Mouse (Mus musculus): Measurements from ENCODE around the gene Rnf39. TPM values are rescaled to one million over a fixed set of nuclear protein-coding genes. Genes with fewer than 3 reads are reported as not detected.

Rnf39 gene
- polyA plus RNA-seq, 1 experiment from 2014 or later = 0.45 TPM

DNA sequence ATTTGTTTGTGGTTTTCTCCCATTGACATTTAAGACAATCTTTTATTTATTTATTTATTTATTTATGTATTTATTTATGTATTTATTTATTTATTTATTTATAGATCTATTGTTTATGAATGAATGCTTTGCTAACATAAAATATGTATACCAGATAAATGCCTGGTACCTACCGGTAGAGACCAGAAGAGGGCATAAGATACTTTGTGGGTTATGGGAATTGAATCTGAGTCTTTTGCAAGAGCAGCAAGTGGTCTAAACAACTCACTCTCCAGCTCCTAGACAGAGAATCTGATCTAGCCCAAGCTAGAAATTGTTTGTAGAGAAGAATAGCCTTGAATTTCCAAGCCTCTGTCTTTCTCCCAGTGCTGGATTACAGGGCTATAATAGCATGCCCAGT, 42.0 kb upstream of the Rnf39 start:
- H3K4me2 ChIP-seq (ENCODE audit: low read length) = no peak overlapping the region
- no peak overlapping the region for H3K4me3 ChIP-seq (ENCODE audit: control insufficient read depth in 1 of 2, insufficient read depth in 1 of 2, low read depth in 1 of 2, low read length in 2 of 2)
- no peaks in the 10 kb centered on the region for H3K36me3 ChIP-seq (ENCODE audit: control insufficient read depth, insufficient read depth, low read length)
- 19% methylated on average over 1 of the region's 1 CpGs for WGBS
- H3K27me3 ChIP-seq (ENCODE audit: control insufficient read depth, insufficient read depth, low read length) = no peaks in the 10 kb centered on the region
- no peaks in the 10 kb centered on the region for H3K4me1 ChIP-seq (ENCODE audit: control insufficient read depth in 2 of 2, insufficient read depth in 2 of 2, low read length in 2 of 2)
- H3K9me3 ChIP-seq (ENCODE audit: control insufficient read depth, low read length) = no peaks in the 10 kb centered on the region
- no peak for ATAC-seq (ENCODE audit: insufficient number of reproducible peaks, insufficient read depth, low FRiP score, low read depth)
- no peak overlapping the region for H3K9ac ChIP-seq (ENCODE audit: low read length)
- H3K27ac ChIP-seq (replicated peaks in 1 of 2; ENCODE audit: control insufficient read depth in 1 of 2, insufficient read depth in 1 of 2, low read depth in 2 of 2, low read length in 2 of 2) = no peak overlapping the region

DNA sequence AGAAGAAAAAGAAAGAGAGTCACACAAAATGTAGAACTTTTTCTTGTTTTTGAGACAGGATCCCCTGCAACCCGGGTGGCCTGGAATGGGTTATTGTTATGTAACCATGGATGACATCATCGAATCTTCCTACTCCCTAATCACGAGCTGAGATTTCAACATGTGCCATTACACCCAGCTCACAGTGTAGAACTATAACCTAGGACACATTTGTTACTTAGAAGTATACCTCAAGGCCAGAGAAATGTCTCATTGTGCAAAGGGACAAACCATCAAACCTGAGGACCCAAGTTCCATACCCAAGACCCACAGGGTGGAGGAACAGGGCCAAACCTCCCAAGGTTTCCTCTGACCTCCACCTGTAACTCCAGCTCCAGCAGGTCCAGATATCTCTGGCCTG, 39.1 kb upstream of the Rnf39 start:
- no peaks in the 10 kb centered on the region for H3K9me3 ChIP-seq (ENCODE audit: control insufficient read depth, low read length)
- no peaks in the 10 kb centered on the region for H3K36me3 ChIP-seq (ENCODE audit: control insufficient read depth, insufficient read depth, low read length)
- H3K27ac ChIP-seq (replicated peaks in 1 of 2; ENCODE audit: control insufficient read depth in 1 of 2, insufficient read depth in 1 of 2, low read depth in 2 of 2, low read length in 2 of 2) = no peak overlapping the region
- no peak for ATAC-seq (ENCODE audit: insufficient number of reproducible peaks, insufficient read depth, low FRiP score, low read depth)
- no peaks in the 10 kb centered on the region for H3K27me3 ChIP-seq (ENCODE audit: control insufficient read depth, insufficient read depth, low read length)
- no peaks in the 10 kb centered on the region for H3K4me1 ChIP-seq (ENCODE audit: control insufficient read depth in 2 of 2, insufficient read depth in 2 of 2, low read length in 2 of 2)
- no peak overlapping the region for H3K4me3 ChIP-seq (ENCODE audit: control insufficient read depth in 1 of 2, insufficient read depth in 1 of 2, low read depth in 1 of 2, low read length in 2 of 2)
- WGBS = 62% methylated on average over 3 of the region's 3 CpGs
- no peak overlapping the region for H3K4me2 ChIP-seq (ENCODE audit: low read length)
- H3K9ac ChIP-seq (ENCODE audit: low read length) = no peak overlapping the region

DNA sequence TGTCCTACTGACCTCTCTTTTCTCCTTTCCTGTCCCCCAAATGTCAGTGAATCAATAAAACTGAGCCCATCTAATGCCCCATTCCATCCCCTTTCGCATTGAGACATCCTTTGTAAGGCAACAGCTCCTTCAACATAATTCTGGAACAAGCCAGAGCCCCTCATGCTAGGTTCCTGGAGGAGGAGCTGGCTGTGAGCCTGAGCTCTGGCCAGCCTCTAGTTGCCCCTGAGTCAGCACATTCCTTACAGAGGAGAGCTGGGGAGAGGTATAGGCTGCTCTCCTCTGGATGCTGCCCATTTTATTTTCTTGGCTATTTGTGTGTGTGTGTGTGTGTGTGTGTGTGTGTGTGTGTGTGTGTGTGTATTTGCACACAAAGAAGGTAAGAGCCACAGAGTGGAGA, 34.5 kb upstream of the Rnf39 start:
- Histone ChIP-seq H3K27me3 (ENCODE audit: control insufficient read depth, insufficient read depth, low read length) (peaks cover 9% of the 10 kb centered on the region; the same call in 1 of the 2 replicates), H3K36me3 (ENCODE audit: control insufficient read depth, insufficient read depth, low read length) (no peaks in the 10 kb centered on the region), H3K4me2 (ENCODE audit: low read length) (no peak overlapping the region), H3K4me3 (ENCODE audit: control insufficient read depth in 1 of 2, insufficient read depth in 1 of 2, low read depth in 1 of 2, low read length in 2 of 2) (no peak overlapping the region), H3K4me1 (ENCODE audit: control insufficient read depth in 2 of 2, insufficient read depth in 2 of 2, low read length in 2 of 2) (no peaks in the 10 kb centered on the region), H3K9ac (ENCODE audit: low read length) (no peak overlapping the region), H3K9me3 (ENCODE audit: control insufficient read depth, low read length) (no peaks in the 10 kb centered on the region), H3K27ac (replicated peaks in 1 of 2; ENCODE audit: control insufficient read depth in 1 of 2, insufficient read depth in 1 of 2, low read depth in 2 of 2, low read length in 2 of 2) (no peak overlapping the region)
- no peak for ATAC-seq (ENCODE audit: insufficient number of reproducible peaks, insufficient read depth, low FRiP score, low read depth)
- WGBS = 26% methylated on average over 1 of the region's 1 CpGs

DNA sequence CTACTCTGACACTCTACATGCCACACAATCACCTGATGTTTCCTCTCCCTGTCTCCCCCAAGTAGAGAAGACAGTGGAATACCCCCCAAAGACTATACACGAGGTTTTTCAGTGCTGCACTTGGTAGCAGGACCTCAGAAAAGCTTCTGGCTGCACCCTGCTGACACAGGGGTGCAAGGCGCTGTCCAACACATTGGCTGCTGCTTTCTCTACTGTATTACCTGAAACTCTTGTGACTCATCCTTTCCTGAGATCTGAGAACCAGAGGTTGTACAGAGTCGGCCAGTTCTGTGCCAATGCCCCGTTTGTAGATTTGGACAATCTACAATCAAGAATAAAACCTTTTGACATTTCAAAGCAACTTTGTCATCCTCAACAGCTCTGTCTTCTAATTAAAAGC, 32.9 kb upstream of the Rnf39 start:
- ATAC-seq (ENCODE audit: insufficient number of reproducible peaks, insufficient read depth, low FRiP score, low read depth) = no peak
- no peak overlapping the region for H3K9ac ChIP-seq (ENCODE audit: low read length)

DNA sequence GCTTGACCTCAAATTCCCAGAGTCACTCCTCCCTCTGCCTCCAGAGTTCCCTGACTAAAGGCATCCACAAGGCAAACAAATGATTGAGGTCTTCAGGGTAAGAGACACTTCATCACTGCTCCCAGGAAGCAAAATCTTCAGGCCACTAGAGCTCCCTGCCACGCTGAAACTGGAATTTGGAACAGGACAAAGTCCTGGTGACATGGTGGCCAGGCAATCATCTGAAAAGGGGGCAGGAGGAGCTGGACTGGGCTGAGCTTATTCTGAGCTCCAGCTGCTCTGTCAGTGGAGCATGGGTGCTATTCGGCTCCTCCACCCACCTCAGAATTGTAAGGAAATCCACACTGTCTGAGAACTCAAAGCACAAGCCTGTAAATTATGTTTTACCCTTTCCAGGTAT, 30.7 kb upstream of the Rnf39 start:
- no peak overlapping the region for H3K27ac ChIP-seq (replicated peaks in 1 of 2; ENCODE audit: control insufficient read depth in 1 of 2, insufficient read depth in 1 of 2, low read depth in 2 of 2, low read length in 2 of 2)
- 58% methylated on average over 2 of the region's 2 CpGs for WGBS
- H3K36me3 ChIP-seq (ENCODE audit: control insufficient read depth, insufficient read depth, low read length) = no peaks in the 10 kb centered on the region
- no peaks in the 10 kb centered on the region for H3K4me1 ChIP-seq (ENCODE audit: control insufficient read depth in 2 of 2, insufficient read depth in 2 of 2, low read length in 2 of 2)
- H3K4me3 ChIP-seq (ENCODE audit: control insufficient read depth in 1 of 2, insufficient read depth in 1 of 2, low read depth in 1 of 2, low read length in 2 of 2) = no peak overlapping the region
- peaks cover 9% of the 10 kb centered on the region; the same call in 1 of the 2 replicates for H3K27me3 ChIP-seq (ENCODE audit: control insufficient read depth, insufficient read depth, low read length)
- no peak for ATAC-seq (ENCODE audit: insufficient number of reproducible peaks, insufficient read depth, low FRiP score, low read depth)
- H3K4me2 ChIP-seq (ENCODE audit: low read length) = no peak overlapping the region
- H3K9me3 ChIP-seq (ENCODE audit: control insufficient read depth, low read length) = no peaks in the 10 kb centered on the region
- no peak overlapping the region for H3K9ac ChIP-seq (ENCODE audit: low read length)

More for the DNA sequence above, 32.9 kb upstream of the Rnf39 start:
- H3K9me3 ChIP-seq (ENCODE audit: control insufficient read depth, low read length) = no peaks in the 10 kb centered on the region
- H3K27ac ChIP-seq (replicated peaks in 1 of 2; ENCODE audit: control insufficient read depth in 1 of 2, insufficient read depth in 1 of 2, low read depth in 2 of 2, low read length in 2 of 2) = no peak overlapping the region
- no peaks in the 10 kb centered on the region for H3K4me1 ChIP-seq (ENCODE audit: control insufficient read depth in 2 of 2, insufficient read depth in 2 of 2, low read length in 2 of 2)
- H3K4me3 ChIP-seq (ENCODE audit: control insufficient read depth in 1 of 2, insufficient read depth in 1 of 2, low read depth in 1 of 2, low read length in 2 of 2) = no peak overlapping the region
- H3K27me3 ChIP-seq (ENCODE audit: control insufficient read depth, insufficient read depth, low read length) = peaks cover 9% of the 10 kb centered on the region; the same call in 1 of the 2 replicates
- WGBS = 33% methylated on average over 4 of the region's 4 CpGs
- H3K4me2 ChIP-seq (ENCODE audit: low read length) = no peak overlapping the region
- no peaks in the 10 kb centered on the region for H3K36me3 ChIP-seq (ENCODE audit: control insufficient read depth, insufficient read depth, low read length)

DNA sequence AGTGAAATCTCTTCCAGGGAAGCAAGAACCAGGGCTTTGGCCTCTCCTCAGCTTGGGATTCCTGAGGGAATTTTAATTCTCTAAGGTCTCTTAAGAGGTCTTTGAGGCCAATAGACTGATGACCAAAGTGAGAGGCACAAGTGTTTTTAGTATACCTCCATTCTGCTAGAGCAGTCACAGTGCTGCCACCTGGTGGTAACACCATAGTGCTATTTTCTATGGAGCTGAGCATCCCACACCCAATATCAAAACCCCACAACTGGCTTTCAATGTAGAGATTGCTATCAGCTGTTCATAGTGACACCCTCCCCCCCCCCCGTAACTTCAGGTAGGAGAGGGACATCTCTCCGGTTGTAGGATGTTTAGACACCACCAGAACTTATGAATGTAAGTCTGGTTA, 28.6 kb upstream of the Rnf39 start:
- H3K27ac ChIP-seq (replicated peaks in 1 of 2; ENCODE audit: control insufficient read depth in 1 of 2, insufficient read depth in 1 of 2, low read depth in 2 of 2, low read length in 2 of 2) = no peak overlapping the region
- no peaks in the 10 kb centered on the region for H3K9me3 ChIP-seq (ENCODE audit: control insufficient read depth, low read length)
- ATAC-seq (ENCODE audit: insufficient number of reproducible peaks, insufficient read depth, low FRiP score, low read depth) = no peak
- H3K4me1 ChIP-seq (ENCODE audit: control insufficient read depth in 2 of 2, insufficient read depth in 2 of 2, low read length in 2 of 2) = no peaks in the 10 kb centered on the region
- H3K27me3 ChIP-seq (ENCODE audit: control insufficient read depth, insufficient read depth, low read length) = peaks cover 9% of the 10 kb centered on the region; the same call in 1 of the 2 replicates
- H3K36me3 ChIP-seq (ENCODE audit: control insufficient read depth, insufficient read depth, low read length) = no peaks in the 10 kb centered on the region
- no peak overlapping the region for H3K4me3 ChIP-seq (ENCODE audit: control insufficient read depth in 1 of 2, insufficient read depth in 1 of 2, low read depth in 1 of 2, low read length in 2 of 2)
- no peak overlapping the region for H3K9ac ChIP-seq (ENCODE audit: low read length)
- WGBS = 19% methylated on average over 2 of the region's 2 CpGs
- H3K4me2 ChIP-seq (ENCODE audit: low read length) = no peak overlapping the region

DNA sequence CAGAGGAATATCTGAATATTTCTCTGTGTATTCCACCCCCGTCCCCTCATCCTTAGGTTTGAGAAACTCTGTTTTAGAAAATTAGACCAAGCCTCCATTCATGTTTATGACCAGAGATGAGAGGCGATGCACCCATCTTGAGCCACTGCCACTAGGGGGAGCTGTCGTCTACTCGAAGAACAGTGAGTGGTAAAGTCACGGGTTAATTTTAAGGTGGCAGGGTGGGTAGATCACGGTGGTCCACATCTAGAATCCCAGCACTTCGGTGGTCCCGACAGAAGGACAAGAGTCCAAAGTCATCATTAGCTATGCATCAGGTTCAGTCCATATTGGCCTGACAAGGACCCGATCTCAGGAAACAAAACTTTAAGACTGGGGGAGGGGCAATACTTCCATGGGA, 27.6 kb upstream of the Rnf39 start:
- Histone ChIP-seq H3K27ac (replicated peaks in 1 of 2; ENCODE audit: control insufficient read depth in 1 of 2, insufficient read depth in 1 of 2, low read depth in 2 of 2, low read length in 2 of 2) (no peak overlapping the region), H3K4me2 (ENCODE audit: low read length) (no peak overlapping the region), H3K27me3 (ENCODE audit: control insufficient read depth, insufficient read depth, low read length) (peaks cover 6% of the 10 kb centered on the region; the same call in 1 of the 2 replicates), H3K9ac (ENCODE audit: low read length) (no peak overlapping the region), H3K4me1 (ENCODE audit: control insufficient read depth in 2 of 2, insufficient read depth in 2 of 2, low read length in 2 of 2) (no peaks in the 10 kb centered on the region), H3K4me3 (ENCODE audit: control insufficient read depth in 1 of 2, insufficient read depth in 1 of 2, low read depth in 1 of 2, low read length in 2 of 2) (no peak overlapping the region), H3K36me3 (ENCODE audit: control insufficient read depth, insufficient read depth, low read length) (no peaks in the 10 kb centered on the region), H3K9me3 (ENCODE audit: control insufficient read depth, low read length) (no peaks in the 10 kb centered on the region)
- ATAC-seq (ENCODE audit: insufficient number of reproducible peaks, insufficient read depth, low FRiP score, low read depth) = no peak
- 12% methylated on average over 9 of the region's 9 CpGs for WGBS

DNA sequence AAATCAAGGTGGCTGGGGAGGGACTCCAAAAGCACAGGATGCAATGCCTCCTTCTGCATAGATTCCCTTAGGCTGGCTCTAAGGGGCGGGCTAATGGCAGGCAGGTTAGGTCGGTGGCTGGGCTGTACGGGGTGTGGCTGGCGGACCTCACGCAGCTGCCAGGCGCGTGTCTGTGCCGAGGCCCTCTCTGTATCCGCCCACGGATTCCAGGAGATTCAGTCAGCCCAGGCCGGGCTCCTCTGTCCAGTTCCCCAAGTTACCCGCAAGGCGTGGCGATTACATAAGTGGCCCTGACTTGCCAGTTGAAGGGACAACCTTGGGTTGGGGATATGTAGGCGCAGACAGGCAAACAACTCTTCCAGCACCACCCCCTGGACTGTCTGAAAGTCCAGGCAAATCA, 22.5 kb upstream of the Rnf39 start:
- Histone ChIP-seq H3K4me1 (ENCODE audit: control insufficient read depth in 2 of 2, insufficient read depth in 2 of 2, low read length in 2 of 2) (no peaks in the 10 kb centered on the region), H3K27ac (replicated peaks in 1 of 2; ENCODE audit: control insufficient read depth in 1 of 2, insufficient read depth in 1 of 2, low read depth in 2 of 2, low read length in 2 of 2) (no peak overlapping the region), H3K27me3 (ENCODE audit: control insufficient read depth, insufficient read depth, low read length) (no peaks in the 10 kb centered on the region), H3K9ac (ENCODE audit: low read length) (no peak overlapping the region), H3K36me3 (ENCODE audit: control insufficient read depth, insufficient read depth, low read length) (no peaks in the 10 kb centered on the region), H3K4me3 (ENCODE audit: control insufficient read depth in 1 of 2, insufficient read depth in 1 of 2, low read depth in 1 of 2, low read length in 2 of 2) (no peak overlapping the region), H3K9me3 (ENCODE audit: control insufficient read depth, low read length) (no peaks in the 10 kb centered on the region), H3K4me2 (ENCODE audit: low read length) (no peak overlapping the region)
- WGBS = 38% methylated on average over 15 of the region's 15 CpGs
- ATAC-seq (ENCODE audit: insufficient number of reproducible peaks, insufficient read depth, low FRiP score, low read depth) = no peak
